Mouse (Mus musculus): ENCODE results near the gene Fndc8.

DNA sequence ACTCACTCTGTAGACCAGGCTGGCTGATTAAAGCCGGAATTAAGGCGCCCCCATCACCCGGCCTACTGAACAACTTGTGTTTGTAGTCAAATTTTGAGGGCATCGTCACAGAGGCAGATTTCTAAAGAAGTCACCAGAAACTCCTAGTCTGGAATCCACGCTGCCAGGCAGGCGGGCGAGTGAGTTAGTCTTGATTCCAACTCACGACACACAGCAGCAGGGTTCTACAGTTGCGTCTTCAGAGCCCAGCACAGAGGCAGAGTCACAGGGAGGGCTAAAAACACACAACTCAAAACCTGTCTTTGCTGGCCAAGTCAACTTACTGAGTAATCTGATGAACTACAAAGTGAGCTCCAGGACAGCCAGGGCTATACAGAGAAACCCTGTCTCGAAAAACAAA lies 39.4 kb upstream of the Fndc8 start:
- TF ChIP-seq POLR2A (IDR thresholded peaks at IDR 0.05; ENCODE audit: borderline replicate concordance, extremely low read depth, insufficient read depth, insufficient read length, poor library complexity, severe bottlenecking) (no peak), CTCF (IDR thresholded peaks at IDR 0.05; ENCODE audit: borderline replicate concordance, extremely low read depth, insufficient read depth, insufficient read length) (no peak)
